Mouse (Mus musculus): ENCODE results near the gene Casq1. TPM values are rescaled to one million over a fixed set of nuclear protein-coding genes. Genes with fewer than 3 reads are reported as not detected.

Casq1 gene
- total RNA-seq, 2 experiments from 2014 or later, result not detected

DNA sequence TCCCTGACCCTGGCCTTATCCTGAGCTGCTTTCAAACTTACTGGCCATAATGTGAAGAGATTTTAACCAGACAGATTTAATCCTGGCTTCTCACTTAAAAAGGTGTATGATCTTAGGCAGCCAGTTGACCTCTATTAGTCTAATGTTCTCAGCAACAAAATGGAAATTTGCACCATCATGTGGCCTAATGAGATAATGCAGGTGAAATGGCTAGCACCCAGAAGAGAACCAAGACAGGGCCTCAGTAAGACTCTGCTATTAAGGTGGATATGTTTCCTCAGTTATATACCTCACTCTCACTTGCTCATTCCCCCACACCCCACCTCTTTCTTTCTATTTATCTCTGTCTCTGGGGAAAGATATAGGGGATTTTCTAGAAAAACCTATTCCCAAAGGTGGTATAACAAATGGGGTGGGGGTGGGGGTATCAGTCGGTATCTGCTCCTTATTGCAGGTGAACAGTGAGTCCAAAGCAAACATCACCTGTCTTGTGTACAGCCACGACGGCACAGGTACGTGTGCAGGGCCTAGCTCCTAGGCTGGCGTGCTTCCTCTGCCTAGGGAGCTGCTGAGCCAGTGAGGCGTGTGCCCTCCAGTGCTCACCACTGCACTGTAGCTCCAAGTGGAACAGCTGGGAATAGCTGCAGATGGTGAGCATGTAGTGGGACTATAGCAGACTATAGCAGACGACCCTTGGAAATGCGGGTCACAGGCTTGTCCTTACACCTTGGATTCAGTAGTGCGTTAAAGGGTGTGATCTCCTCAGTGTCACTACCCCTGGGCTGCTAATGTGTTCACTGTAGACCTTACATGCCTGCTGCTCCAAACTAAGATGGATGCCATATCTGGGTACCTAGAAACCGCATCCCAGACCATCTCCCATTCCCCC, 33.0 kb downstream of the Casq1 start:
- ATAC-seq (replicated peaks; ENCODE audit: poor library complexity, severe bottlenecking), result peak; percentile 27; the same call in 1 of the 2 replicates

- no peak for ATAC-seq (replicated peaks; ENCODE audit: poor library complexity, severe bottlenecking)
These were observed 35.8 kb downstream of the Casq1 start for GRCm38 (mm10) chr1:172183915-172184314.

- ATAC-seq (replicated peaks; ENCODE audit: poor library complexity, severe bottlenecking), result no peak
These were observed 36.6 kb downstream of the Casq1 start for GRCm38 (mm10) chr1:172183056-172183455.

DNA sequence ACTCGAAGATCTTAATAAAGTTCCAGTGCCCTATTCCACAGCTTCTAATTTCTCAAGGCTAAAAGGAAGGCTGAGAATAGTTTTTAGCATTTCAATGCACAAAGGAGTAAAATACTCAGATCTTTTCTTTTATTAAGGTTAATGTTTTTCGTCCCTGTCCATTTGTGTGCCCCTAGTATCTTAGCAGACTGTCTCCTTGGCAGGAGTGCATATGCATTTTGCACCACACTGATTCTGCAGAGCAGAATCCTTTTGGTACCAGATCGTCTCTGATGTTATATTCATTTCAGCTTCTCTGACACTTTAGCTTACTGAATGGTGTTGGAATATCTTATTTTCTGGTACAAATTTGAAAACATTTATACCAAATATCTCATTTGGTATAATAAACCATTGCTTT, 37.9 kb downstream of the Casq1 start:
- no peak for ATAC-seq (replicated peaks; ENCODE audit: poor library complexity, severe bottlenecking)

GRCm38 (mm10) chr1:172180881-172181280, 38.8 kb downstream of the Casq1 start:
- ATAC-seq (replicated peaks; ENCODE audit: poor library complexity, severe bottlenecking), result no peak

DNA sequence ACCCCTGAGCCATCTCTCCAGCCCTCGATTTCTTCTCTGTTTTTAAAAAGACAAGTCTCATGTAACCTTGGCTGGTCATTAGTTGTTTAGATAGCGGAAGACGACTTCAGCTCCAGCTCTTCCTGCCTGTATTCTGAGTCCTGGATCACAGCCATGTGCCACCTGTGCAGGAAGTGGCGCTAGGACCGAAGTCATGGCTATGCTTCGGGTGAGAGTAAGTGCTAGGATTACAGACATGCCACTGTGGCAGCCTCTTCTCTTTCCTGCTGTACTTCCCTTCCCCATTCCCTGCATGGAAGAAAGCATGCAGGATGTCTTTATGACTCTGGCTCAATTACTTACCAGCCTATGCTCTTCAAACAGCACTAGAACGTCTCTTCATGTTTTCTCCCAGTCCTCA, 40.6 kb downstream of the Casq1 start:
- ATAC-seq (replicated peaks; ENCODE audit: poor library complexity, severe bottlenecking), result no peak

DNA sequence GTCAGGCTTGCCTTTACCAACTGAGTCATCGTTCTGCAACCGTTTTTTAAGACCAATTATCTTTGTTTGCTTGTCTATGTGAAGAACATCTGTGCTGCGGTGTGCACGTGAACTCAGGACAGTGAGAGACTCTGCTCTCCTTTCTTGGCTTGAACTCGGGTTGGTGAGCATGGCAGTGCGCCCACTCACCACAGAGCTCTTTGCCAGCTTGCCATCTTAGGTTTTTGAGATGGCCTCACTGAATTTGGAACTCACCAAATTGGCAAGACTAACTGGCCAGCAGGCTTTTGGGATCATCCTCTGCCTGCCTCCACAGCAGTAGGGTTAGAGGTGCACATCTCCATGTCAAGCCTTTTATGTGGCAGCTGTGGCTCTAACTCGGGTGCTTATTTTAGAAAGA, 41.9 kb downstream of the Casq1 start:
- no peak for ATAC-seq (replicated peaks; ENCODE audit: poor library complexity, severe bottlenecking)

- ATAC-seq (replicated peaks; ENCODE audit: poor library complexity, severe bottlenecking), result no peak
These were observed 46.5 kb downstream of the Casq1 start for GRCm38 (mm10) chr1:172173181-172173580.

GRCm38 (mm10) chr1:172172381-172172780, 47.3 kb downstream of the Casq1 start:
- no peak for ATAC-seq (replicated peaks; ENCODE audit: poor library complexity, severe bottlenecking)

DNA sequence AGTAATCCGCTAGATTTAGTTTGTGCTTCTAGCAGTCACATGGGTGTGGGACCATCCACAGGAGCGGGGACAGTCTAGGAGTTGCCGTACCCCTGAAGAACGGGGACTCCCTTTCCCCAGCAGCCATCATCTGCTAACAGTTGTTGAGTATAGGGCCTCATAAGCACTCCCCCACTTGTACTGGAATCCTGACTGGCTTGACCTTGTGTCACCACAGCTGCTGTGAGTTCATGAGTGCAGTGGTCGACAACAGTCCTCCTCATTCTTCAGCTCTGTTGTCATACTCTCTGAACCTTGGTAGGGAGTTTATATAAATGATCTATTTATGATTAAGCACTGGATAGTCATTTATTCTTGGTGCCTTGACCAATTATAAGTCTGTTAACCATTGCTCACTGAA, 49.9 kb downstream of the Casq1 start:
- no peak for ATAC-seq (replicated peaks; ENCODE audit: poor library complexity, severe bottlenecking)

- ATAC-seq (replicated peaks; ENCODE audit: poor library complexity, severe bottlenecking), result no peak
These were observed 51.8 kb downstream of the Casq1 start for GRCm38 (mm10) chr1:172167911-172168310.

- no peak for ATAC-seq (replicated peaks; ENCODE audit: poor library complexity, severe bottlenecking)
These were observed 56.7 kb downstream of the Casq1 start for GRCm38 (mm10) chr1:172162959-172163358.

- peak; percentile 73 for ATAC-seq (replicated peaks; ENCODE audit: poor library complexity, severe bottlenecking)
These were observed 57.7 kb downstream of the Casq1 start for GRCm38 (mm10) chr1:172162009-172162408.

DNA sequence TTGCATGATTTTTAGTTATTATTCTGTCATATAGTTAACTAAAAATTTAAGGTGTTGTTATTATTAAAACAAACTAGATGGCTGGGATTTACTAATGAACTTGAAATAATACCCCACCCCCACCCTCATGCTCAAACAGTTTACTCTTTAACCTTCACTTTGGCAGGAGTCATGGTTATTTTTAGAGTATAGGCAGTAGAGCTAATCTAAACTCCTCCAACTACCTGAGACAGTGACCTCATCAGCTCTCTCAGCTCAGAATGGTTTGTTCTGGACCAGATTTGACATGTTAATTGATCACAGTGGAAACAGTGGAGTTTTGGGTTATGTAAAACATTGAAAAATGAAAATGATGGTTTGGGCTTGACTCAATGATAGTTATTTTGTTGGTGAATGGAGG, 59.2 kb downstream of the Casq1 start:
- ATAC-seq (replicated peaks; ENCODE audit: poor library complexity, severe bottlenecking), result no peak

DNA sequence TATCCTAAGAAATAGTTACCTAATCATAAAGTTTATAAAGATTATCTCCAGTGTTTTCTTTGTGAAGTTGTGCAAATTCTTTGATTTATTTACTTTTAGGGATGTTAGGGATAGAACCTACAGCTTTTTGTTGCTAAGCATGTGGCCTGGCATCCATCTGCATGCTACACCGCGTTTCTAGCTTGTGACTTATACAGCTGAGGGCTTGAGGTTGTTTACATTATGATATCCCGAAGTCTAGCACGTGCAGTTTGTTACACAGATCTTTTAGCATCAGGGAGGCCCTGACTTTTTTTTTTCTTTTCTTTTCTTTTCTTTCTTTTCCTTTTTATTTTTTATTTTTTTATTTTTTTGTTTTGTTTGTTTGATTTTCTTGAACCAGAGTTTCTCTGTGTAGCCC, 59.7 kb downstream of the Casq1 start:
- no peak for ATAC-seq (replicated peaks; ENCODE audit: poor library complexity, severe bottlenecking)

Other genes starting within 250 kb of the Casq1 start
- 3.0 and 6.3 TPM in 2 replicates for gene Vangl2, start 191.4 kb downstream of the Casq1 start, total RNA-seq (2014; fragmentation: Nextera tagmentation)
- 1.5 and 2.5 TPM in 2 replicates for gene Vangl2, start 191.4 kb downstream of the Casq1 start, total RNA-seq (2017)
- not detected in 2 replicates for gene Nhlh1, start 162.3 kb downstream of the Casq1 start, total RNA-seq (2014; fragmentation: Nextera tagmentation)
- gene Nhlh1, start 162.3 kb downstream of the Casq1 start, total RNA-seq (2017), result not detected in 2 replicates
- 183 and 188 TPM in 2 replicates for gene Copa, start 137.3 kb downstream of the Casq1 start, total RNA-seq (2014; fragmentation: Nextera tagmentation)
- gene Copa, start 137.3 kb downstream of the Casq1 start, total RNA-seq (2017), result 175 and 184 TPM in 2 replicates
- 63.1 and 77.4 TPM in 2 replicates for gene Ncstn, start 137.1 kb downstream of the Casq1 start, total RNA-seq (2014; fragmentation: Nextera tagmentation)
- gene Ncstn, start 137.1 kb downstream of the Casq1 start, total RNA-seq (2017), result 29.3 and 38.9 TPM in 2 replicates
- 28.3 and 40.3 TPM in 2 replicates for gene Pex19, start 93.1 kb downstream of the Casq1 start, total RNA-seq (2014; fragmentation: Nextera tagmentation)
- 35.8 and 47.3 TPM in 2 replicates for gene Pex19, start 93.1 kb downstream of the Casq1 start, total RNA-seq (2017)
- 68.0 and 76.2 TPM in 2 replicates for gene Dcaf8, start 71.8 kb downstream of the Casq1 start, total RNA-seq (2014; fragmentation: Nextera tagmentation)
- 107 and 114 TPM in 2 replicates for gene Dcaf8, start 71.8 kb downstream of the Casq1 start, total RNA-seq (2017)
- gene Pea15a, start 13.1 kb downstream of the Casq1 start, total RNA-seq (2014; fragmentation: Nextera tagmentation), result 3.5 and 6.0 TPM in 2 replicates
- gene Pea15a, start 13.1 kb downstream of the Casq1 start, total RNA-seq (2017), result 1.2 and 1.7 TPM in 2 replicates
- gene Atp1a4, start 38.5 kb upstream of the Casq1 start, total RNA-seq (2014; fragmentation: Nextera tagmentation), result not detected in 2 replicates
- not detected in 2 replicates for gene Atp1a4, start 38.5 kb upstream of the Casq1 start, total RNA-seq (2017)
- gene Igsf8, start 41.8 kb upstream of the Casq1 start, total RNA-seq (2014; fragmentation: Nextera tagmentation), result 53.7 and 58.4 TPM in 2 replicates
- gene Igsf8, start 41.8 kb upstream of the Casq1 start, total RNA-seq (2017), result 24.8 and 25.0 TPM in 2 replicates
- gene Atp1a2, start 78.2 kb upstream of the Casq1 start, total RNA-seq (2014; fragmentation: Nextera tagmentation), result not detected in 2 replicates
- gene Atp1a2, start 78.2 kb upstream of the Casq1 start, total RNA-seq (2017), result not detected in 2 replicates
- gene Kcnj9, start 109.5 kb upstream of the Casq1 start, total RNA-seq (2014; fragmentation: Nextera tagmentation), result not detected in 2 replicates
- not detected in 2 replicates for gene Kcnj9, start 109.5 kb upstream of the Casq1 start, total RNA-seq (2017)
- gene Kcnj10, start 121.3 kb upstream of the Casq1 start, total RNA-seq (2014; fragmentation: Nextera tagmentation), result 0.32 TPM in 1 of 2 replicates, not detected in the other
- 0.46 TPM in 1 of 2 replicates, not detected in the other for gene Kcnj10, start 121.3 kb upstream of the Casq1 start, total RNA-seq (2017)
- 10.2 and 16.0 TPM in 2 replicates for gene Pigm, start 156.7 kb upstream of the Casq1 start, total RNA-seq (2014; fragmentation: Nextera tagmentation)
- 13.8 and 16.2 TPM in 2 replicates for gene Pigm, start 156.7 kb upstream of the Casq1 start, total RNA-seq (2017)

Measured in granulocyte monocyte progenitor cell, adult 5-6 weeks (primary cell).